Mouse (Mus musculus) forebrain, postnatal 0 days (tissue): ENCODE data around the gene Syt1. TPM values are rescaled to one million over a fixed set of nuclear protein-coding genes. Genes with fewer than 3 reads are reported as not detected.

ENCODE experiments used
- ATAC-seq: fragments of 200-750 bp; cut with Nextera tagmentation; 2 replicates; pipeline ENCODE4 v1.8.0; 2017; ENCODE audit warnings: mild to moderate bottlenecking, moderate library complexity
- DNase-seq: peaks from one replicate; pipeline ENCODE4 v3.0.0-alpha.2; 2015
- H3K27ac ChIP-seq: fragments of 300-500 bp; sonication (generic); 2 replicates; pipeline ENCODE4 v1.5.1; 2014; ENCODE audit warnings: low read depth, mild to moderate bottlenecking, antibody characterized with exemption, low read length, moderate library complexity, mixed read lengths
- H3K27me3 ChIP-seq: fragments of 300-500 bp; sonication (generic); 2 replicates; pipeline ENCODE4 v1.6.1; 2014; ENCODE audit warnings: mild to moderate bottlenecking, low read length, mixed read lengths; ENCODE audit not compliant: insufficient read depth
- H3K36me3 ChIP-seq: fragments of 300-500 bp; sonication (generic); 2 replicates; pipeline ENCODE4 v1.6.1; 2014; ENCODE audit warnings: mild to moderate bottlenecking, moderate library complexity; ENCODE audit not compliant: insufficient read depth
- H3K4me1 ChIP-seq: fragments of 300-500 bp; sonication (generic); 2 replicates; pipeline ENCODE4 v1.6.1; 2014; ENCODE audit warnings: antibody characterized with exemption; ENCODE audit not compliant: insufficient read depth
- H3K4me2 ChIP-seq: fragments of 300-500 bp; sonication (generic); 2 replicates; pipeline ENCODE4 v1.6.1; 2014; ENCODE audit warnings: low read depth, mild to moderate bottlenecking, moderate library complexity
- H3K4me3 ChIP-seq: fragments of 300-500 bp; sonication (generic); 2 replicates; pipeline ENCODE4 v1.5.1; 2014; ENCODE audit warnings: low read depth, low read length, mixed read lengths
- H3K9ac ChIP-seq: fragments of 300-500 bp; sonication (generic); 2 replicates; pipeline ENCODE4 v1.6.1; 2014; ENCODE audit warnings: mild to moderate bottlenecking
- H3K9me3 ChIP-seq: fragments of 300-500 bp; sonication (generic); 2 replicates; pipeline ENCODE4 v1.6.1; 2016; ENCODE audit warnings: low read length
- CTCF ChIP-seq: sonication (generic); IDR thresholded peaks from 2 replicates; pipeline ENCODE4 v1.5.1; 2016; ENCODE audit warnings: antibody characterized with exemption, control low read depth, low read depth
- WGBS: fragments of 180-500 bp; shearing (Covaris S2); extraction: QIAGEN DNeasy Blood & Tissue Kit; methylation state at CpG from one replicate; pipeline ENCODE4 v1.1.7; 2014; 5-methylcytosine and 5-hydroxymethylcytosine counted together
- polyA plus RNA-seq: library from polyadenylated mRNA; unstranded; fragments of >200 nt; fragmentation: Nextera tagmentation; extraction: Ambion mirVana; gene quantifications from 2 replicates; pipeline ENCODE4 v1.2.1, GENCODE M21; 2015
- total RNA-seq: library from RNA; depleted of rRNA; stranded (reverse); fragments of >200 nt; gene quantifications from 2 replicates; pipeline ENCODE4 v1.2.3, GENCODE M21; 2014

Syt1 gene
- total and polyA plus RNA-seq, 2 experiments from 2014 or later = 133 to 147 TPM

DNA sequence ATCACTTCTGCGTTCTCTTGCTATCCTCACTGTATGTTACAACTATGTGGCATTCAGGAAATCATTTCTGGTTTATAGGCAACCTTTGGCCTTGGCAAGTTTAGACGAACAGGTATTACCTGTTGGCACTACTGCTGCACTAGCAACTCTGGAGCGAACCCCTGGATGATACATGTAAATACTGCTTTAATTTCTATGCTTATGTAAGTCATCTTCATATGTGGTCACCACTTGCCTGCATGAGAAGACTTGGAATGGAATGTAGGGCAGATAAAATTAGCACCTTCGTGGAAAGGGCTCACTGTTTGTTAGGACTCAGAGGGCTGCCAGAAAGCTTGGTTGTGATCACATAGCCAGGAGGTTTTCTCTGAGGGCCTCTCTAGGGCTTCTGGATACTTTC lies 142.6 kb downstream of the Syt1 start:
- TF ChIP-seq CTCF = no peak
- H3K4me2 ChIP-seq = no peak overlapping the region
- H3K4me1 ChIP-seq = no peaks in the 10 kb centered on the region
- DNase-seq = no peak
- WGBS = 85% methylated on average over 4 of the region's 4 CpGs
- no peak overlapping the region for H3K4me3 ChIP-seq
- no peak for ATAC-seq
- no peak overlapping the region for H3K9ac ChIP-seq
- no peak overlapping the region for H3K27ac ChIP-seq
- H3K36me3 ChIP-seq = no peaks in the 10 kb centered on the region
- no peaks in the 10 kb centered on the region for H3K27me3 ChIP-seq
- H3K9me3 ChIP-seq = no peaks in the 10 kb centered on the region

DNA sequence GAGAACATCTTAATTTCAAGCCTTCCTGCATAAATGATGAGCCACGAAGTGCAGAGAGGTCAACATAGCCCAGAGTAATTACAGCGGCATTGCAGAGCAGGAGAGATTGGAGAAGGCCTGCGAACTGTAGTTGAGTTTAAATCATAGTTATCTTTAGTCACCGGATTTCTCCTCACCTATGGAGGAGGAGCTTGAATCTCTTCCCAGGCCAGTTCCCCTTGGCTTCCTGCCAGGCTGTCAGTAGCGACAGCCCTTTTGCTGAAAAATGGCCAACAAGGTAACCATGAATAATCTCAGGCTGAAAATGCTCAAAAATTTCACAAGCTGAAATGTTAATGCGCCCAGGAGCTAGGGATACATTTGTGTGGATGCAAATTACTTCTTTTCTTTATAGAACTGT lies 143.6 kb downstream of the Syt1 start:
- no peak for ATAC-seq
- Histone ChIP-seq H3K4me2 (no peak overlapping the region), H3K4me3 (no peak overlapping the region), H3K9me3 (no peaks in the 10 kb centered on the region), H3K36me3 (no peaks in the 10 kb centered on the region), H3K4me1 (no peaks in the 10 kb centered on the region), H3K27me3 (no peaks in the 10 kb centered on the region), H3K9ac (no peak overlapping the region), H3K27ac (no peak overlapping the region)
- DNase-seq = no peak
- no peak for TF ChIP-seq CTCF
- WGBS = 53% methylated on average over 6 of the region's 6 CpGs

- H3K4me1 ChIP-seq = no peaks in the 10 kb centered on the region
- WGBS = 97% methylated on average over 4 of the region's 4 CpGs
- no peaks in the 10 kb centered on the region for H3K27me3 ChIP-seq
- H3K27ac ChIP-seq = no peak overlapping the region
- ATAC-seq (no peak), DNase-seq (no peak)
- H3K4me2 ChIP-seq = no peak overlapping the region
- TF ChIP-seq CTCF = no peak
- H3K4me3 ChIP-seq = no peak overlapping the region
- no peaks in the 10 kb centered on the region for H3K9me3 ChIP-seq
- no peak overlapping the region for H3K9ac ChIP-seq
- no peaks in the 10 kb centered on the region for H3K36me3 ChIP-seq
These were observed 145.2 kb downstream of the Syt1 start for GRCm38 (mm10) chr10:108865586-108865985.

DNA sequence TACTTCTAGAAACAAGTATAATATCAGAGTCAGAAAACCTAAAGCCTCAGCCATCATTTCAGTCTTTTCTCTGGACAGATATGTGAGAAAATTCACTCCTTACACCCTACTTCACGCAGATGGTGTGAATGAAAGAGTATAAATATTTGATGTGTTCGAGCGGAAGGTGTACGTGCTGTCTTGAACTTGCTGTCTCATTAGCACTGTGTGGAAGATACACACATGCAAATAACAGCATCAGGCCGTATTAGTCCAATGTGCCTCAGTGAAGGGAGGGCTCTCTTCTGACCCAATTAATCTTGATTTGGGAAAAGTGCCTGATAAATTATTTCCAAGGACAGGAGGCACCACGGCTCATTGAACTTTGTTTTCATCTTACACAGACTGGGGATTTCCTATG lies 154.8 kb downstream of the Syt1 start:
- 51% methylated on average over 6 of the region's 6 CpGs for WGBS
- Histone ChIP-seq H3K27ac (no peak overlapping the region), H3K27me3 (no peaks in the 10 kb centered on the region), H3K4me3 (no peak overlapping the region), H3K9ac (no peak overlapping the region), H3K9me3 (no peaks in the 10 kb centered on the region), H3K4me2 (no peak overlapping the region), H3K36me3 (no peaks in the 10 kb centered on the region), H3K4me1 (no peaks in the 10 kb centered on the region)
- ATAC-seq (no peak), DNase-seq (no peak)
- TF ChIP-seq CTCF = no peak

DNA sequence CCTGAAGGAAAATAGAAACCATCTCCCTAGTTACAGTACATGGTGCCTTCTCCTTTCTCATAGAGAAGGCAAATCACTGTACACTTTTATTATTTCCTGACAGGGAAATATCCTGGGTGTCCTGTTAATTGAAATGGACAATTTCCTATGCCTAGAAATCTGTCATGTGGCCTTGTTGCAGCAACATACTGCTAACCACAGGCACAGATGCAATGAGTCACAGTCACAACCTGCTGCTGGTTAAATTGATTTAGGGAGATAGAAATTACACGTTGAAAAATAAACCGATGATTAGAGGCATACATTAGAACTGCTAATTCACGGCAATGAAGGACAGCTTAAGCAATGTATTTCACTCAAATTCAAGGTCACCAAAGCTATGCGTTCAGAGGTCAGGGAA lies 158.0 kb downstream of the Syt1 start:
- H3K9ac ChIP-seq = no peak overlapping the region
- H3K4me3 ChIP-seq = no peak overlapping the region
- no peak overlapping the region for H3K27ac ChIP-seq
- H3K4me2 ChIP-seq = no peak overlapping the region
- no peaks in the 10 kb centered on the region for H3K9me3 ChIP-seq
- WGBS = 66% methylated on average over 4 of the region's 4 CpGs
- no peaks in the 10 kb centered on the region for H3K27me3 ChIP-seq
- H3K4me1 ChIP-seq = no peaks in the 10 kb centered on the region
- no peak for DNase-seq
- ATAC-seq = no peak
- no peaks in the 10 kb centered on the region for H3K36me3 ChIP-seq
- TF ChIP-seq CTCF = no peak

DNA sequence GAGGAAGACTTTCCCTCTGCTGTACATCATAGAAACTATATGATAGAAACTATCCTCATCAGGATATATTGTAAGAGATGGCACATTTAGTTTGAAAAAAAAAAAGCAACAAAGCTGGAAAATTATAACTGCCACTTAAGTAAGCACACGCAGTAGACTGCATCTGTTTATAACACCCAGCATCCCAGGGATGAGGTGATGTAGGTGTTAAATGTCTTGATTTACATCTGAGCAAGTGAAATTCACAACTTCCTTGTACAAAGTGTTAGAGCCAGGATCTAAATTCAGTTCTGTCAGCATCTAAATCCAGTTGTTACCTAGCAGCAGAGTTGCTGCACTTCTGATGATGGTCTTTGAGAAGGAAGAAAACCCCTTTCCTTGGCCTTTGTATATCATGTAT lies 173.3 kb downstream of the Syt1 start:
- TF ChIP-seq CTCF = no peak
- DNase-seq (no peak), ATAC-seq (no peak)
- no peaks in the 10 kb centered on the region for H3K36me3 ChIP-seq
- H3K4me3 ChIP-seq = no peak overlapping the region
- 81% methylated on average over 1 of the region's 1 CpGs for WGBS
- no peak overlapping the region for H3K27ac ChIP-seq
- no peaks in the 10 kb centered on the region for H3K9me3 ChIP-seq
- 0 out of 2 replicates have a peak, but pooled peaks cover under 1% of the 10 kb centered on the region for H3K4me1 ChIP-seq
- H3K27me3 ChIP-seq = no peaks in the 10 kb centered on the region
- H3K4me2 ChIP-seq = no peak overlapping the region
- H3K9ac ChIP-seq = no peak overlapping the region

DNA sequence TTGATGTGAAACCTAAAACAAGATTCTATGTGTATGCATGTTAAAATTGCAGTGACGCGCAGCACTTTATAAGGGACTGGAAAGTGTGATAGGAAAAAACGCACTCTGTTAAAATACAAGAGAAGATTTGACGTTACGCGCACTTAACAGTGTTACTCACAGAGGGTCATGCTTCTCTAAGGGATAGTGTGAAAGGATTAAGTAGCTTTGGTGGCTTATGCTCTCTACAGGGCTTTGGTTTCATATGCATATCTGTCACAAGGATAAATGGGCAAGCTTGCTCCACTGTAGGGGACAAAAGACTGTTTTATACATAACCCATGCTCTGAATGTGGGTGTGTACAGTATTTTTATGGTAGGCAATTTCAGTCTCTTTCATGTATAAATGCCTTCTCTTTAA lies 178.5 kb downstream of the Syt1 start:
- no peak for DNase-seq
- Histone ChIP-seq H3K27me3 (no peaks in the 10 kb centered on the region), H3K36me3 (no peaks in the 10 kb centered on the region), H3K9me3 (no peaks in the 10 kb centered on the region), H3K4me2 (no peak overlapping the region), H3K27ac (no peak overlapping the region), H3K4me1 (0 out of 2 replicates have a peak, but pooled peaks cover 4% of the 10 kb centered on the region), H3K9ac (no peak overlapping the region), H3K4me3 (no peak overlapping the region)
- 77% methylated on average over 6 of the region's 6 CpGs for WGBS
- ATAC-seq = no peak
- TF ChIP-seq CTCF = no peak

GRCm38 (mm10) chr10:108831801-108832200 lies 179.0 kb downstream of the Syt1 start:
- TF ChIP-seq CTCF = no peak
- WGBS = 64% methylated on average over 6 of the region's 6 CpGs
- no peaks in the 10 kb centered on the region for H3K27me3 ChIP-seq
- H3K9ac ChIP-seq = no peak overlapping the region
- 0 out of 2 replicates have a peak, but pooled peaks cover 4% of the 10 kb centered on the region for H3K4me1 ChIP-seq
- H3K27ac ChIP-seq = no peak overlapping the region
- no peak overlapping the region for H3K4me3 ChIP-seq
- no peak for DNase-seq
- H3K9me3 ChIP-seq = no peaks in the 10 kb centered on the region
- H3K4me2 ChIP-seq = no peak overlapping the region
- no peak for ATAC-seq
- H3K36me3 ChIP-seq = no peaks in the 10 kb centered on the region
